8 mouse cellular contexts compared by ENCODE assay signal in genomic region chrX:48284386-48285005, GRCm38 (mm10). TPM values are rescaled to one million over a fixed set of nuclear protein-coding genes. Genes with fewer than 3 reads are reported as not detected.
DNase-seq lines count a peak whose midpoint lies in the region; ATAC-seq and TF ChIP-seq lines count a peak whose summit lies in the region.

No protein-coding gene starts in this region.

- TF ChIP-seq CTCF in embryonic fibroblast, embryonic 13.5 days (IDR thresholded peaks at IDR 0.05; ENCODE audit: borderline replicate concordance, insufficient read depth, low read length) = no peak
- TF ChIP-seq CTCF in stomach, postnatal 0 days (IDR thresholded peaks at IDR 0.05; ENCODE audit: low read depth) = no peak

- TF ChIP-seq EP300 in stomach, postnatal 0 days (optimal IDR thresholded peaks at IDR 0.05) = no peak

- peak; percentile 71 to 74 for DNase-seq in B cell, adult 2 months
- peak; percentile 82 for DNase-seq in adrenal gland, postnatal 25 days
- peak; percentile 95 for DNase-seq in heart, embryonic 10.5 days (ENCODE audit: low spot score)
- peak; percentile 77 for DNase-seq in liver, embryonic 11.5 days (ENCODE audit: low spot score)
- peak; percentile 85 for DNase-seq in stomach, postnatal 0 days (ENCODE audit: low spot score)

- H3K9ac ChIP-seq in kidney, embryonic 16.5 days (replicated peaks; ENCODE audit: low read length) = peak overlapping the region; percentile 63
- peak overlapping the region; percentile 68 for H3K9ac ChIP-seq in liver, embryonic 11.5 days (ENCODE audit: low read depth, low read length)
- peak overlapping the region; percentile 55 for H3K9ac ChIP-seq in stomach, postnatal 0 days (ENCODE audit: low read length)

- WGBS in heart, embryonic 10.5 days = 10% methylated on average over 37 of the region's 37 CpGs
- WGBS in kidney, embryonic 16.5 days = 21% methylated on average over 29 of the region's 37 CpGs
- WGBS in liver, embryonic 11.5 days = 15% methylated on average over 35 of the region's 37 CpGs
- 13% methylated on average over 25 of the region's 37 CpGs for WGBS in stomach, postnatal 0 days

- no peaks in the 10 kb centered on the region for H3K9me3 ChIP-seq in heart, embryonic 10.5 days
- no peaks in the 10 kb centered on the region for H3K9me3 ChIP-seq in kidney, embryonic 16.5 days (ENCODE audit: low read length)
- H3K9me3 ChIP-seq in liver, embryonic 11.5 days (ENCODE audit: control insufficient read depth, low read length) = no peaks in the 10 kb centered on the region
- H3K9me3 ChIP-seq in stomach, postnatal 0 days (ENCODE audit: control insufficient read depth, low read length) = no peaks in the 10 kb centered on the region

- H3K4me3 ChIP-seq in embryonic fibroblast, embryonic 13.5 days (ENCODE audit: insufficient read depth, low read length) = peak overlapping the region; percentile 74
- peak overlapping the region; percentile 65 for H3K4me3 ChIP-seq in heart, embryonic 10.5 days
- H3K4me3 ChIP-seq in kidney, embryonic 16.5 days (ENCODE audit: low read length) = peak overlapping the region; percentile 52
- H3K4me3 ChIP-seq in liver, embryonic 11.5 days (ENCODE audit: low read depth, low read length) = peak overlapping the region; percentile 48
- H3K4me3 ChIP-seq in stomach, postnatal 0 days (ENCODE audit: low read depth, low read length) = peak overlapping the region; percentile 52

- no peak for TF ChIP-seq POLR2A in embryonic fibroblast, embryonic 13.5 days (IDR thresholded peaks at IDR 0.05; ENCODE audit: low read depth, low read length)

- no peaks in the 10 kb centered on the region for H3K4me1 ChIP-seq in embryonic fibroblast, embryonic 13.5 days (ENCODE audit: control insufficient read depth, insufficient read depth, low read length)
- no peaks in the 10 kb centered on the region for H3K4me1 ChIP-seq in heart, embryonic 10.5 days
- no peaks in the 10 kb centered on the region for H3K4me1 ChIP-seq in kidney, embryonic 16.5 days (ENCODE audit: insufficient read depth, low read length)
- no peaks in the 10 kb centered on the region; the same call in 1 of the 2 replicates for H3K4me1 ChIP-seq in liver, embryonic 11.5 days (replicated peaks; ENCODE audit: control insufficient read depth, insufficient read depth, low read length)
- H3K4me1 ChIP-seq in stomach, postnatal 0 days (replicated peaks; ENCODE audit: control insufficient read depth, insufficient read depth) = no peaks in the 10 kb centered on the region

- H3K27ac ChIP-seq in embryonic fibroblast, embryonic 13.5 days (ENCODE audit: insufficient read depth, low read length) = peak overlapping the region; percentile 98
- H3K27ac ChIP-seq in heart, embryonic 10.5 days = peak overlapping the region; percentile 89
- peak overlapping the region; percentile 92 for H3K27ac ChIP-seq in kidney, embryonic 16.5 days (ENCODE audit: low read length)
- H3K27ac ChIP-seq in liver, embryonic 11.5 days (ENCODE audit: low read depth, low read length) = peak overlapping the region; percentile 95
- H3K27ac ChIP-seq in stomach, postnatal 0 days (replicated peaks) = peak overlapping the region; percentile 91

- ATAC-seq in kidney, embryonic 16.5 days (ENCODE audit: low FRiP score, low TSS enrichment) = peak; percentile 86
- peak; percentile 83 for ATAC-seq in liver, embryonic 11.5 days (replicated peaks; ENCODE audit: low FRiP score)
- peak; percentile 77 for ATAC-seq in monocyte, adult 5-6 weeks (replicated peaks; ENCODE audit: insufficient number of reproducible peaks, low FRiP score, low TSS enrichment, poor library complexity, severe bottlenecking)
- ATAC-seq in stomach, postnatal 0 days (ENCODE audit: low FRiP score, low TSS enrichment) = peak; percentile 86

- 0 out of 2 replicates have a peak, but pooled peaks cover 5% of the 10 kb centered on the region for H3K36me3 ChIP-seq in heart, embryonic 10.5 days
- H3K36me3 ChIP-seq in kidney, embryonic 16.5 days (ENCODE audit: insufficient read depth, low read length) = no peaks in the 10 kb centered on the region
- peaks cover 5% of the 10 kb centered on the region for H3K36me3 ChIP-seq in liver, embryonic 11.5 days (ENCODE audit: control insufficient read depth, insufficient read depth, low read length)
- no peaks in the 10 kb centered on the region for H3K36me3 ChIP-seq in stomach, postnatal 0 days (ENCODE audit: control insufficient read depth, insufficient read depth, low read length)

- H3K27me3 ChIP-seq in heart, embryonic 10.5 days (ENCODE audit: insufficient read depth, poor library complexity, severe bottlenecking) = peaks cover 29% of the 10 kb centered on the region; the same call in 1 of the 2 replicates
- 0 out of 2 replicates have a peak, but pooled peaks cover 11% of the 10 kb centered on the region for H3K27me3 ChIP-seq in kidney, embryonic 16.5 days (ENCODE audit: insufficient read depth, low read length)
- H3K27me3 ChIP-seq in liver, embryonic 11.5 days (replicated peaks; ENCODE audit: control insufficient read depth, insufficient read depth, low read length) = peaks cover 12% of the 10 kb centered on the region
- no peaks in the 10 kb centered on the region for H3K27me3 ChIP-seq in stomach, postnatal 0 days (ENCODE audit: control insufficient read depth, insufficient read depth, low read length)

- peak overlapping the region; percentile 59 for H3K4me2 ChIP-seq in kidney, embryonic 16.5 days (replicated peaks; ENCODE audit: low read depth, low read length)
- H3K4me2 ChIP-seq in liver, embryonic 11.5 days = peak overlapping the region; percentile 63
- peak overlapping the region; percentile 53 for H3K4me2 ChIP-seq in stomach, postnatal 0 days (replicated peaks; ENCODE audit: low read depth)

RNA-seq across cellular contexts. Expression of gene Utp14a, which starts 27.8 kb away (rescaled TPM):
- 15.8 and 18.5 TPM in 2 replicates for total RNA-seq in adrenal gland, postnatal 25 days (2021)
- polyA plus RNA-seq in embryonic fibroblast, embryonic 13.5 days (2011; ENCODE audit: insufficient read length, low read depth, missing spikeins) = 26.9 and 29.3 TPM in 2 replicates
- 11.5 and 16.5 TPM in 2 replicates for polyA plus RNA-seq in heart, embryonic 10.5 days (2016; fragmentation: Nextera tagmentation; extraction: Ambion mirVana)
- polyA plus RNA-seq in kidney, embryonic 16.5 days (2015; fragmentation: Nextera tagmentation; extraction: Ambion mirVana) = 15.6 and 17.8 TPM in 2 replicates
- polyA plus RNA-seq in liver, embryonic 11.5 days (2014; fragmentation: Nextera tagmentation; extraction: Ambion mirVana) = 31.3 and 36.0 TPM in 2 replicates
- total RNA-seq in monocyte, adult 5-6 weeks (2017) = 37.3 to 41.0 TPM (median 40.2 TPM) in 3 replicates
- polyA plus RNA-seq in stomach, postnatal 0 days (2015; fragmentation: Nextera tagmentation; extraction: Ambion mirVana) = 10.8 and 12.6 TPM in 2 replicates

RNA-seq across cellular contexts. Expression of gene Bcorl1, which starts 56.7 kb away (rescaled TPM):
- 14.1 and 16.9 TPM in 2 replicates for total RNA-seq in adrenal gland, postnatal 25 days (2021)
- 9.2 and 9.7 TPM in 2 replicates for polyA plus RNA-seq in embryonic fibroblast, embryonic 13.5 days (2011; ENCODE audit: insufficient read length, low read depth, missing spikeins)
- polyA plus RNA-seq in heart, embryonic 10.5 days (2016; fragmentation: Nextera tagmentation; extraction: Ambion mirVana) = 4.9 and 6.7 TPM in 2 replicates
- polyA plus RNA-seq in kidney, embryonic 16.5 days (2015; fragmentation: Nextera tagmentation; extraction: Ambion mirVana) = 5.6 and 6.2 TPM in 2 replicates
- 5.4 and 7.3 TPM in 2 replicates for polyA plus RNA-seq in liver, embryonic 11.5 days (2014; fragmentation: Nextera tagmentation; extraction: Ambion mirVana)
- total RNA-seq in monocyte, adult 5-6 weeks (2017) = 2.1 to 13.5 TPM (median 4.3 TPM) in 3 replicates
- 2.1 and 2.2 TPM in 2 replicates for polyA plus RNA-seq in stomach, postnatal 0 days (2015; fragmentation: Nextera tagmentation; extraction: Ambion mirVana)

Comparison
In these comparisons a context has a peak if more than half of its experiments do, and no peak if none do; other contexts are left out.
1. Peak in every context shown above with its lines: DNase-seq, ATAC-seq, H3K4me3 ChIP-seq and H3K27ac ChIP-seq.